8 mouse cellular contexts compared by ENCODE assay signal in the genomic region with DNA sequence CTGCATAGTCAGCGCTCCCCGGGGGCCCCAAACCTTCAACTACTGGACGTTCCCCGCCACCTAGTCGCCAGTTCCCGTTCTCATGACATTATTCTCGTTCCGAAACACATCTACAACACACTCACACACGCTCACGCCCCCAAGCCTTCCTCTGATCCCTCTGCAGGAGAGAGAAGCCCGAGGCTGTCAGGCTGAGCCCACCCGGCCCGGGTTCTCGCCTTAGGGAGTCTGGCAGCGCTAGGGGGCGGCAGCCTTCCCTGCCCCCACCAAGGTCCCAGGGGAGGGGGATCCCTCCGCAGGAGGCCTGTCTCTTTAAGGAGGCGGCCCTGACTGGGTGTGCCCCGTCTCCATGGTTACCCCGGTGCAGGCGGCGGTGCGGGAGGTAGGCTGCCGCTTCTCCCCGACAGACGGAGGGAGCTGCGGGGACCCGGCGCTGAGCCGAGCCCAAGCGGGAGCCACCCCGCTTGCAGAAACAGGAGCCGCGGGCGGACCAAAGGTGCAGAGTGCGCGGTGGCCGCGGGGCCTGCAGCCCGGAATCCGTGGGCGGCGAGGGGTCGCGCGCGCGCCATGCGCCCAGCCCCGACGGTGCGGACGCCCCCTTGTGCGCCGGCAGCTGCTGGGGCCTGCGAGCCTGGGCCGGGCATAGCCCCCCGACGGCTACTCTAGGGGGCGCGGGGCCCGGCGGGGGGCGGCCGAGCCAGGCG. TPM values are rescaled to one million over a fixed set of nuclear protein-coding genes. Genes with fewer than 3 reads are reported as not detected.
DNase-seq lines count a peak whose midpoint lies in the region; ATAC-seq and TF ChIP-seq lines count a peak whose summit lies in the region.

A gene (plus strand): TSS at position 654 of the 704 bp plus-strand sequence.

- TF ChIP-seq POLR2A in olfactory bulb, adult 2 months (IDR thresholded peaks at IDR 0.05; ENCODE audit: insufficient read depth, low read depth, low read length) = peak; percentile 53

- under 1% methylated on average over 57 of the region's 66 CpGs for whole genome bisulfite sequencing in embryonic facial prominence, embryonic 11.5 days
- whole genome bisulfite sequencing in liver, postnatal 0 days (ENCODE audit: insufficient replicate concordance) = 3% methylated on average over 40 of the region's 66 CpGs
- 2% methylated on average over 58 of the region's 66 CpGs for WGBS in olfactory bulb, adult 2 months

- H3K9me3 ChIP-seq in embryonic facial prominence, embryonic 11.5 days (replicated peaks; ENCODE audit: control insufficient read depth, low read length) = no peaks in the 10 kb centered on the region
- H3K9me3 ChIP-seq in liver, postnatal 0 days (ENCODE audit: low read length) = no peaks in the 10 kb centered on the region

- peak within 1 kb of the TSS; percentile 32 for H3K9ac ChIP-seq in embryonic facial prominence, embryonic 11.5 days (replicated peaks; ENCODE audit: low read length)
- H3K9ac ChIP-seq in liver, postnatal 0 days (replicated peaks) = peak within 1 kb of the TSS; percentile 38

- no peak within 1 kb of the TSS for H3K27ac ChIP-seq in embryonic facial prominence, embryonic 11.5 days (replicated peaks; ENCODE audit: low read depth, low read length)
- H3K27ac ChIP-seq in liver, postnatal 0 days (ENCODE audit: low read depth) = no peak within 1 kb of the TSS
- H3K27ac ChIP-seq in olfactory bulb, adult 2 months (ENCODE audit: insufficient read depth, low read depth, low read length) = peak within 1 kb of the TSS; percentile 91

- H3K4me3 ChIP-seq in embryonic facial prominence, embryonic 11.5 days (ENCODE audit: low read depth, low read length) = peak within 1 kb of the TSS; percentile 31
- peak within 1 kb of the TSS; percentile 49 for H3K4me3 ChIP-seq in liver, postnatal 0 days (ENCODE audit: low read depth, low read length)
- H3K4me3 ChIP-seq in olfactory bulb, adult 2 months (ENCODE audit: insufficient read depth, low read depth, low read length) = peak within 1 kb of the TSS; percentile 72

- peaks cover 14% of the 10 kb centered on the region for H3K4me1 ChIP-seq in embryonic facial prominence, embryonic 11.5 days (ENCODE audit: control insufficient read depth, insufficient read depth, low read length)
- H3K4me1 ChIP-seq in liver, postnatal 0 days (ENCODE audit: insufficient read depth) = peaks cover 10% of the 10 kb centered on the region
- peaks cover 56% of the 10 kb centered on the region for H3K4me1 ChIP-seq in olfactory bulb, adult 2 months (ENCODE audit: control insufficient read depth, insufficient read depth, low read length)

- TF ChIP-seq CTCF in liver, postnatal 0 days (IDR thresholded peaks at IDR 0.05; ENCODE audit: low read depth) = no peak
- TF ChIP-seq CTCF in olfactory bulb, adult 2 months (IDR thresholded peaks at IDR 0.05; ENCODE audit: insufficient read depth, low read depth, low read length) = 0 out of 2 replicates have a peak, but pooled peaks have one; percentile 5

- H3K27me3 ChIP-seq in embryonic facial prominence, embryonic 11.5 days (ENCODE audit: control insufficient read depth, insufficient read depth, low read length) = peaks cover 63% of the 10 kb centered on the region
- H3K27me3 ChIP-seq in liver, postnatal 0 days (ENCODE audit: insufficient read depth, low read length) = peaks cover 89% of the 10 kb centered on the region

- intact Hi-C loops in heart, postnatal 14 days (cut with DNase I) = no loop called here

- DNase-seq in CD4-positive, CD25-positive, alpha-beta regulatory T cell, adult 2 months (ENCODE audit: low read depth, low spot score) = peak; percentile 83
- peak; percentile 43 to 53 for DNase-seq in adrenal gland, adult 18-20 months (ENCODE audit: low spot score in 2 of 2)
- peak; percentile 60 for DNase-seq in embryonic facial prominence, embryonic 11.5 days (ENCODE audit: low spot score)
- DNase-seq in heart, postnatal 14 days = peak; percentile 55 to 67
- DNase-seq in layer of hippocampus, adult 18-20 months (ENCODE audit: low spot score in 2 of 2) = peak; percentile 77
- DNase-seq in liver, postnatal 0 days = peak; percentile 67
- peak; percentile 82 for DNase-seq in thymus, postnatal 25 days

- H3K4me2 ChIP-seq in embryonic facial prominence, embryonic 11.5 days (ENCODE audit: low read depth, low read length) = peak within 1 kb of the TSS; percentile 68
- peak within 1 kb of the TSS; percentile 78 for H3K4me2 ChIP-seq in liver, postnatal 0 days (ENCODE audit: low read depth, low read length)

- ATAC-seq in embryonic facial prominence, embryonic 11.5 days (replicated peaks; ENCODE audit: insufficient number of reproducible peaks, low FRiP score, low TSS enrichment, low read depth) = no peak
- ATAC-seq in liver, postnatal 0 days = peak; percentile 53

- no peak for TF ChIP-seq EP300 in liver, postnatal 0 days (IDR thresholded peaks at IDR 0.05; ENCODE audit: low read depth)

- H3K36me3 ChIP-seq in embryonic facial prominence, embryonic 11.5 days (replicated peaks; ENCODE audit: control insufficient read depth, insufficient read depth, low read depth, low read length) = no peaks in the 10 kb centered on the region
- H3K36me3 ChIP-seq in liver, postnatal 0 days (replicated peaks; ENCODE audit: insufficient read depth, low read length) = no peaks in the 10 kb centered on the region

RNA-seq across cellular contexts. Expression of the gene that starts here (rescaled TPM):
- under 1 TPM; 0.60 to 0.67 TPM for total RNA-seq in adrenal gland, adult 18-20 months (2021)
- polyA plus RNA-seq in embryonic facial prominence, embryonic 11.5 days (2014; fragmentation: Nextera tagmentation; extraction: Ambion mirVana) = 0.18 and 0.25 TPM in 2 replicates
- total RNA-seq in heart, postnatal 14 days (2021) = under 1 TPM; 0.36 to 0.68 TPM
- 10 to 100 TPM; 91.0 to 91.6 TPM for total RNA-seq in layer of hippocampus, adult 18-20 months (2021)
- 0.05 and 0.07 TPM in 2 replicates for polyA plus RNA-seq in liver, postnatal 0 days (2015; fragmentation: Nextera tagmentation; extraction: Ambion mirVana)
- not detected in 2 replicates for polyA plus RNA-seq in olfactory bulb, adult 2 months (2012; ENCODE audit: insufficient read depth, insufficient read length, low replicate concordance, missing spikeins)

Comparison
In these comparisons a context has a peak if more than half of its experiments do, and no peak if none do; other contexts are left out.
1. RNA of the gene that starts here (total RNA-seq): 91.0 to 91.6 TPM in layer of hippocampus, adult 18-20 months; 0.36 to 0.68 TPM in heart, postnatal 14 days and 0.60 to 0.67 TPM in adrenal gland, adult 18-20 months; every median in the first group is over 10 times any median in the second.
2. Peak in DNase-seq in adrenal gland, adult 18-20 months; RNA of the gene not detected or under 1 TPM.
3. Peak in DNase-seq, H3K4me3 ChIP-seq, H3K9ac ChIP-seq and H3K4me2 ChIP-seq in embryonic facial prominence, embryonic 11.5 days; RNA of the gene not detected or under 1 TPM.
4. Peak in DNase-seq in heart, postnatal 14 days; RNA of the gene not detected or under 1 TPM.
5. Peak in DNase-seq, ATAC-seq, H3K4me3 ChIP-seq, H3K9ac ChIP-seq and H3K4me2 ChIP-seq in liver, postnatal 0 days; RNA of the gene not detected or under 1 TPM.
6. Peak in every context shown above with its lines, with median percentiles within 50 percentile points of each other: DNase-seq and H3K4me3 ChIP-seq.